Mouse (Mus musculus): Measurements from ENCODE around the gene Irs2. TPM values are rescaled to one million over a fixed set of nuclear protein-coding genes. Genes with fewer than 3 reads are reported as not detected.

The Irs2 gene
- polyA plus RNA-seq, 1 experiment from 2014 or later = 6.8 TPM

GRCm38 (mm10) chr8:10977742-10978376 is 30.4 kb downstream of the Irs2 start:
- Histone ChIP-seq H3K27me3 (replicated peaks) (peaks cover 3% of the 10 kb centered on the region; the same call in 1 of the 2 replicates), H3K9me3 (no peaks in the 10 kb centered on the region), H3K4me2 (no peak overlapping the region), H3K4me1 (peaks cover 39% of the 10 kb centered on the region), H3K9ac (no peak overlapping the region), H3K36me3 (replicated peaks) (no peaks in the 10 kb centered on the region), H3K4me3 (no peak overlapping the region), H3K27ac (peak overlapping the region; percentile 12; the same call in 1 of the 2 replicates)
- no peak for ATAC-seq (replicated peaks)
- 68% methylated on average over 7 of the region's 7 CpGs for WGBS

GRCm38 (mm10) chr8:10974659-10975058 is 33.6 kb downstream of the Irs2 start:
- H3K27me3 ChIP-seq (replicated peaks) = peaks cover 3% of the 10 kb centered on the region; the same call in 1 of the 2 replicates
- no peak for ATAC-seq (replicated peaks)
- H3K27ac ChIP-seq = no peak overlapping the region
- H3K4me3 ChIP-seq = no peak overlapping the region
- no peaks in the 10 kb centered on the region for H3K36me3 ChIP-seq (replicated peaks)
- H3K9ac ChIP-seq = no peak overlapping the region
- no peak overlapping the region for H3K4me2 ChIP-seq
- WGBS = 9% methylated on average over 2 of the region's 2 CpGs
- H3K4me1 ChIP-seq = peaks cover 52% of the 10 kb centered on the region
- no peaks in the 10 kb centered on the region for H3K9me3 ChIP-seq

GRCm38 (mm10) chr8:10974126-10974525 is 34.1 kb downstream of the Irs2 start:
- no peak overlapping the region for H3K9ac ChIP-seq
- H3K9me3 ChIP-seq = no peaks in the 10 kb centered on the region
- H3K27ac ChIP-seq = no peak overlapping the region
- H3K4me2 ChIP-seq = no peak overlapping the region
- no peak for ATAC-seq (replicated peaks)
- peaks cover 3% of the 10 kb centered on the region; the same call in 1 of the 2 replicates for H3K27me3 ChIP-seq (replicated peaks)
- peaks cover 46% of the 10 kb centered on the region for H3K4me1 ChIP-seq
- no peaks in the 10 kb centered on the region for H3K36me3 ChIP-seq (replicated peaks)
- 66% methylated on average over 4 of the region's 4 CpGs for WGBS
- H3K4me3 ChIP-seq = no peak overlapping the region

- peak; percentile 51; the same call in 1 of the 2 replicates for ATAC-seq (replicated peaks)
- Histone ChIP-seq H3K4me2 (no peak overlapping the region), H3K9ac (no peak overlapping the region), H3K9me3 (no peaks in the 10 kb centered on the region), H3K27me3 (replicated peaks) (peaks cover 3% of the 10 kb centered on the region; the same call in 1 of the 2 replicates), H3K27ac (peak overlapping the region; percentile 54), H3K4me3 (no peak overlapping the region), H3K4me1 (peaks cover 35% of the 10 kb centered on the region), H3K36me3 (replicated peaks) (no peaks in the 10 kb centered on the region)
- WGBS = 15% methylated on average over 9 of the region's 9 CpGs
Observed at GRCm38 (mm10) chr8:10972851-10973452, 35.3 kb downstream of the Irs2 start.

GRCm38 (mm10) chr8:10971984-10972383 is 36.3 kb downstream of the Irs2 start:
- no peak overlapping the region for H3K4me3 ChIP-seq
- H3K4me1 ChIP-seq = peaks cover 30% of the 10 kb centered on the region
- H3K9me3 ChIP-seq = no peaks in the 10 kb centered on the region
- H3K27ac ChIP-seq = 0 out of 2 replicates have a peak overlapping the region, but pooled peaks have one; percentile 20
- no peaks in the 10 kb centered on the region for H3K36me3 ChIP-seq (replicated peaks)
- WGBS = 56% methylated on average over 3 of the region's 3 CpGs
- ATAC-seq (replicated peaks) = no peak
- H3K9ac ChIP-seq = no peak overlapping the region
- H3K4me2 ChIP-seq = no peak overlapping the region
- peaks cover 3% of the 10 kb centered on the region; the same call in 1 of the 2 replicates for H3K27me3 ChIP-seq (replicated peaks)

- Histone ChIP-seq H3K9ac (no peak overlapping the region), H3K4me1 (peaks cover 30% of the 10 kb centered on the region), H3K36me3 (replicated peaks) (no peaks in the 10 kb centered on the region), H3K27ac (no peak overlapping the region), H3K4me3 (no peak overlapping the region), H3K27me3 (replicated peaks) (peaks cover 3% of the 10 kb centered on the region; the same call in 1 of the 2 replicates), H3K9me3 (no peaks in the 10 kb centered on the region), H3K4me2 (no peak overlapping the region)
- no peak for ATAC-seq (replicated peaks)
- 84% methylated on average over 5 of the region's 5 CpGs for WGBS
Observed at GRCm38 (mm10) chr8:10971509-10971908, 36.7 kb downstream of the Irs2 start.

GRCm38 (mm10) chr8:10970496-10971456 is 37.5 kb downstream of the Irs2 start:
- WGBS = 74% methylated on average over 13 of the region's 13 CpGs
- no peak for ATAC-seq (replicated peaks)

GRCm38 (mm10) chr8:10968687-10969086 is 39.6 kb downstream of the Irs2 start:
- no peaks in the 10 kb centered on the region for H3K9me3 ChIP-seq
- no peak overlapping the region for H3K27ac ChIP-seq
- H3K4me3 ChIP-seq = no peak overlapping the region
- H3K36me3 ChIP-seq (replicated peaks) = no peaks in the 10 kb centered on the region
- H3K4me1 ChIP-seq = peaks cover 39% of the 10 kb centered on the region
- no peak for ATAC-seq (replicated peaks)
- 37% methylated on average over 7 of the region's 7 CpGs for WGBS
- H3K9ac ChIP-seq = no peak overlapping the region
- no peaks in the 10 kb centered on the region for H3K27me3 ChIP-seq (replicated peaks)
- H3K4me2 ChIP-seq = no peak overlapping the region

More at GRCm38 (mm10) chr8:10970496-10971456, 37.5 kb downstream of the Irs2 start:
- no peak overlapping the region for H3K9ac ChIP-seq
- H3K4me3 ChIP-seq = no peak overlapping the region
- no peak overlapping the region for H3K4me2 ChIP-seq
- peak overlapping the region; percentile 14; the same call in 1 of the 2 replicates for H3K27ac ChIP-seq
- peaks cover 30% of the 10 kb centered on the region for H3K4me1 ChIP-seq
- H3K9me3 ChIP-seq = no peaks in the 10 kb centered on the region
- no peaks in the 10 kb centered on the region for H3K36me3 ChIP-seq (replicated peaks)
- H3K27me3 ChIP-seq (replicated peaks) = no peaks in the 10 kb centered on the region

- H3K4me3 ChIP-seq = no peak overlapping the region
- H3K4me2 ChIP-seq = no peak overlapping the region
- no peak overlapping the region for H3K9ac ChIP-seq
- no peaks in the 10 kb centered on the region for H3K36me3 ChIP-seq (replicated peaks)
- 8% methylated on average over 6 of the region's 6 CpGs for WGBS
- no peaks in the 10 kb centered on the region for H3K9me3 ChIP-seq
- H3K4me1 ChIP-seq = peaks cover 28% of the 10 kb centered on the region
- no peaks in the 10 kb centered on the region for H3K27me3 ChIP-seq (replicated peaks)
- 0 out of 2 replicates have a peak overlapping the region, but pooled peaks have one; percentile 32 for H3K27ac ChIP-seq
- peak; percentile 31 for ATAC-seq (replicated peaks)
Observed at GRCm38 (mm10) chr8:10965401-10966117, 42.7 kb downstream of the Irs2 start.

- Histone ChIP-seq H3K36me3 (replicated peaks) (no peaks in the 10 kb centered on the region), H3K27me3 (replicated peaks) (no peaks in the 10 kb centered on the region), H3K4me1 (peaks cover 29% of the 10 kb centered on the region), H3K4me2 (no peak overlapping the region), H3K9ac (no peak overlapping the region), H3K9me3 (no peaks in the 10 kb centered on the region), H3K4me3 (no peak overlapping the region), H3K27ac (no peak overlapping the region)
- 65% methylated on average over 10 of the region's 10 CpGs for WGBS
- ATAC-seq (replicated peaks) = no peak
Observed at GRCm38 (mm10) chr8:10964511-10965099, 43.7 kb downstream of the Irs2 start.

- Histone ChIP-seq H3K4me2 (no peak overlapping the region), H3K9me3 (no peaks in the 10 kb centered on the region), H3K27me3 (replicated peaks) (no peaks in the 10 kb centered on the region), H3K4me3 (no peak overlapping the region), H3K4me1 (peaks cover 36% of the 10 kb centered on the region), H3K36me3 (replicated peaks) (no peaks in the 10 kb centered on the region), H3K9ac (no peak overlapping the region), H3K27ac (no peak overlapping the region)
- 33% methylated on average over 8 of the region's 8 CpGs for WGBS
- no peak for ATAC-seq (replicated peaks)
Observed at GRCm38 (mm10) chr8:10961989-10962388, 46.3 kb downstream of the Irs2 start.

Data from midbrain, embryonic 15.5 days (tissue).